Mouse (Mus musculus): ENCODE results near the gene Best2. TPM values are rescaled to one million over a fixed set of nuclear protein-coding genes. Genes with fewer than 3 reads are reported as not detected.

Best2 gene
- polyA plus RNA-seq, 1 experiment, result 0.13 TPM

- no peak for DNase-seq
- 89% methylated on average over 5 of the region's 5 CpGs for WGBS
- Histone ChIP-seq H3K4me1 (ENCODE audit: control insufficient read depth, insufficient read depth, low read length) (peaks cover 2% of the 10 kb centered on the region; the same call in 1 of the 2 replicates), H3K4me3 (replicated peaks; ENCODE audit: extremely low read depth, low read depth, low read length) (no peak overlapping the region)
- TF ChIP-seq CTCF (IDR thresholded peaks at IDR 0.05; ENCODE audit: insufficient read depth, low read length), result no peak
- TF ChIP-seq POLR2A (IDR thresholded peaks at IDR 0.05; ENCODE audit: borderline replicate concordance, extremely low read depth, low read depth, low read length), result no peak
Measured at GRCm38 (mm10) chr8:84996978-84997377, 17.4 kb downstream of the Best2 start.

GRCm38 (mm10) chr8:84995680-84996079 lies 18.7 kb downstream of the Best2 start:
- WGBS, result 41% methylated on average over 25 of the region's 25 CpGs
- Histone ChIP-seq H3K4me3 (replicated peaks; ENCODE audit: extremely low read depth, low read depth, low read length) (no peak overlapping the region), H3K4me1 (ENCODE audit: control insufficient read depth, insufficient read depth, low read length) (peaks cover 2% of the 10 kb centered on the region; the same call in 1 of the 2 replicates)
- DNase-seq, result no peak
- TF ChIP-seq CTCF (IDR thresholded peaks at IDR 0.05; ENCODE audit: insufficient read depth, low read length), result no peak
- no peak for TF ChIP-seq POLR2A (IDR thresholded peaks at IDR 0.05; ENCODE audit: borderline replicate concordance, extremely low read depth, low read depth, low read length)

- H3K4me3 ChIP-seq (replicated peaks; ENCODE audit: extremely low read depth, low read depth, low read length), result no peak overlapping the region
- no peak for TF ChIP-seq CTCF (IDR thresholded peaks at IDR 0.05; ENCODE audit: insufficient read depth, low read length)
- TF ChIP-seq POLR2A (IDR thresholded peaks at IDR 0.05; ENCODE audit: borderline replicate concordance, extremely low read depth, low read depth, low read length), result no peak
- peaks cover 6% of the 10 kb centered on the region; the same call in 1 of the 2 replicates for H3K4me1 ChIP-seq (ENCODE audit: control insufficient read depth, insufficient read depth, low read length)
- 91% methylated on average over 9 of the region's 9 CpGs for WGBS
- DNase-seq, result no peak
Measured at GRCm38 (mm10) chr8:84994375-84994774, 20.0 kb downstream of the Best2 start.

- WGBS, result 5% methylated on average over 15 of the region's 15 CpGs
- DNase-seq, result peak; percentile 72
Measured at GRCm38 (mm10) chr8:84990836-84991235, 23.5 kb downstream of the Best2 start.

GRCm38 (mm10) chr8:84990349-84990748 lies 24.0 kb downstream of the Best2 start, which contains the start of gene Hook2:
Gene Hook2, plus strand, starts transcription at chr8:84990603.
- Histone ChIP-seq H3K4me1 (ENCODE audit: control insufficient read depth, insufficient read depth, low read length) (peaks cover 15% of the 10 kb centered on the region), H3K4me3 (replicated peaks; ENCODE audit: extremely low read depth, low read depth, low read length) (peak within 1 kb of the TSS; percentile 67)
- TF ChIP-seq POLR2A (IDR thresholded peaks at IDR 0.05; ENCODE audit: borderline replicate concordance, extremely low read depth, low read depth, low read length) (peak; percentile 85; the same call in 1 of the 2 replicates), CTCF (IDR thresholded peaks at IDR 0.05; ENCODE audit: insufficient read depth, low read length) (peak; percentile 98)
- under 1% methylated on average over 28 of the region's 28 CpGs for WGBS
- peak; percentile 94 for DNase-seq

More at GRCm38 (mm10) chr8:84990836-84991235, 23.5 kb downstream of the Best2 start:
- H3K4me3 ChIP-seq (replicated peaks; ENCODE audit: extremely low read depth, low read depth, low read length), result peak overlapping the region; percentile 67
- no peak for TF ChIP-seq CTCF (IDR thresholded peaks at IDR 0.05; ENCODE audit: insufficient read depth, low read length)
- TF ChIP-seq POLR2A (IDR thresholded peaks at IDR 0.05; ENCODE audit: borderline replicate concordance, extremely low read depth, low read depth, low read length), result peak; percentile 35; the same call in 1 of the 2 replicates
- peaks cover 12% of the 10 kb centered on the region for H3K4me1 ChIP-seq (ENCODE audit: control insufficient read depth, insufficient read depth, low read length)

- H3K4me3 ChIP-seq (replicated peaks; ENCODE audit: extremely low read depth, low read depth, low read length), result peak overlapping the region; percentile 55
- peak; percentile 94 for DNase-seq
Measured at GRCm38 (mm10) chr8:84989810-84990209, 24.5 kb downstream of the Best2 start.

DNA sequence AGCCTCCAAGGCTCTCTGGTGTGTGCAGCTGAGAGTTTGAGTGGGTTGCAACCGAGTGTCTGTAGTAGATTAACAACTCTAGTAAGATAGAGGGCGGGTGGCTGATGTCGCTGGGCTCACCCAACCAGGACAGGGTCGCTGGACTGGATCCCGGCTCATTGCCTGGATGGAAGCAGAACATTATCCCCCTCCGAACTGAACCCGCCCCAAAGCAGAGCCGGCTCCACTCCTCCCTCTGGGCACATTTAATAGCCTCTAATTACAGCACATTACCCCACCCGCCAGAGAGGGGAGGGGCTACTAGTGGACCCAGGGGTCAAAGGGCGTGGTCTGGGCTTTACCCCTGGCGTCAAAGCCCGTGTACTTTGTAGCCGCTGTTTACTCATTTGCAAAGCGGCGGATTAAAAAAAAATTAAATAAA lies 25.0 kb downstream of the Best2 start:
- 13% methylated on average over 15 of the region's 15 CpGs for WGBS
- peak; percentile 54 for DNase-seq
- Histone ChIP-seq H3K4me3 (replicated peaks; ENCODE audit: extremely low read depth, low read depth, low read length) (no peak overlapping the region), H3K4me1 (ENCODE audit: control insufficient read depth, insufficient read depth, low read length) (peaks cover 24% of the 10 kb centered on the region)
- TF ChIP-seq CTCF (IDR thresholded peaks at IDR 0.05; ENCODE audit: insufficient read depth, low read length), result no peak
- TF ChIP-seq POLR2A (IDR thresholded peaks at IDR 0.05; ENCODE audit: borderline replicate concordance, extremely low read depth, low read depth, low read length), result no peak

More at GRCm38 (mm10) chr8:84989810-84990209, 24.5 kb downstream of the Best2 start:
- TF ChIP-seq POLR2A (IDR thresholded peaks at IDR 0.05; ENCODE audit: borderline replicate concordance, extremely low read depth, low read depth, low read length) (peak; percentile 45; the same call in 1 of the 2 replicates), CTCF (IDR thresholded peaks at IDR 0.05; ENCODE audit: insufficient read depth, low read length) (peak; percentile 84)
- peaks cover 19% of the 10 kb centered on the region for H3K4me1 ChIP-seq (ENCODE audit: control insufficient read depth, insufficient read depth, low read length)
- WGBS, result under 1% methylated on average over 15 of the region's 15 CpGs

DNA sequence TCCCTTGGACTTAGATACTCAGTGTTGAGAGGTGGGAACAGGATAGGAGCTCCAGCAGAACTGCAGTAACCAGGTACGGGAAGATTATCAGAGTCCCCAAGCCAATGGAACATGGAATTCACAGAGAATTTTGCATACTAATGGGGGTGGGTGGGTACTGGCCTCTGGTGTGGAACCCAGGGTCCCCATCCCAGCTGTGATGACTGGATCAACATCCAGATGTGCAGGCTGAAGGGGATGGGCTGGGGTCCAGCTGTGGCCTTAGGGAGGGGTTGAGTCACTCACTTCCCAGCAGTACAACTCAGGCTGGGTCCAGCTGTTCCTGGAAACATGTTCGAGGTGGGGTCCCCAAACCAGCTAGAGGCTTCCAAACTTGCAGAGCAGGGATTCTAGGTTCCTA lies 26.4 kb downstream of the Best2 start:
- peaks cover 33% of the 10 kb centered on the region for H3K4me1 ChIP-seq (ENCODE audit: control insufficient read depth, insufficient read depth, low read length)
- no peak for DNase-seq
- WGBS, result 73% methylated on average over 2 of the region's 2 CpGs
- H3K4me3 ChIP-seq (replicated peaks; ENCODE audit: extremely low read depth, low read depth, low read length), result no peak overlapping the region
- TF ChIP-seq POLR2A (IDR thresholded peaks at IDR 0.05; ENCODE audit: borderline replicate concordance, extremely low read depth, low read depth, low read length), result no peak

DNA sequence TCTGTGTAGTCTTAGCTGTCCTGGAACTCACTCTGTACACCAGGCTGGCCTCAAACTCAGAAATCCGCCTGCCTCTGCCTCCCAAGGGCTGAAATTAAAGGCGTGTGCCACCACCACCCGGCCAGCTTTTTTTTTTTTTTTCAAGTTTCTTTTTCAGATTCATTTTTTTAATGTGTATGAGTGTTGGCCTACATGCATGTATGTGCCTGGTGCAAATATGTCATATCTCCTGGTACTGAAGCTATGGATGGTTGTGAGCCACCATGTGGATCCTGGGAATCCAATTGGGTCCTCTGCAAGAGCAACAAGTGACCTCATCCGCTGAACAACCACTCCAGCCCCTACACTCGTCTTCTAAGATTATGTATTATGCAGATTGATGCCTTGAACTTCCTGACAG lies 26.9 kb downstream of the Best2 start:
- no peak for TF ChIP-seq CTCF (IDR thresholded peaks at IDR 0.05; ENCODE audit: insufficient read depth, low read length)
- TF ChIP-seq POLR2A (IDR thresholded peaks at IDR 0.05; ENCODE audit: borderline replicate concordance, extremely low read depth, low read depth, low read length), result no peak
- Histone ChIP-seq H3K4me3 (replicated peaks; ENCODE audit: extremely low read depth, low read depth, low read length) (no peak overlapping the region), H3K4me1 (ENCODE audit: control insufficient read depth, insufficient read depth, low read length) (peaks cover 37% of the 10 kb centered on the region)
- WGBS, result 79% methylated on average over 5 of the region's 5 CpGs
- DNase-seq, result no peak

DNA sequence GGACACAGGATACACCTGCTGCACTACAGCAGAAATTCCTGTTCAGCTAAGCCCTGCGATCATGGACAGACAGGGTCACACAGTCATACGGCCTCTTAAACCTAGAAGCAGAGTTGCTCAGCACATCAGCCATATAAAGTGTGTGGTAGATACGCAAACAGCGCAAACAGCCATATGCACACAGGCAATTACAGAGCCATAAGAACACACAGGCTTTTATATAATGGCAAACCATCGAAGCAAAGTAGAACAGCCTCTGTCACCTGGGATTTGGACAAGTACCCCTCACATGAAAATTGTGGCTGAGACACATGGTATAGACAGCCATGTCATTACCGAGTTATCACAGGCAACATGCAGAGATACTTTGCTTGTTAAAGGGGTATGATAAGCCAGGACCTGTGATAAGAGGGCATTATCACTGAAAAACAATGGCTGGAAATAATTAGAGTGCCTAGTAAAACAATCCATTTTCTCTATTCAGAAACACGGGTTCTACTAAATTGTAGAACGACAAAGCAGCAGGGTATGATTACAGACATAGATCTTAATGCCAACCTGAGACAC lies 27.9 kb downstream of the Best2 start:
- TF ChIP-seq POLR2A (IDR thresholded peaks at IDR 0.05; ENCODE audit: borderline replicate concordance, extremely low read depth, low read depth, low read length), result no peak
- no peak for TF ChIP-seq CTCF (IDR thresholded peaks at IDR 0.05; ENCODE audit: insufficient read depth, low read length)
- DNase-seq, result no peak
- WGBS, result 30% methylated on average over 8 of the region's 8 CpGs
- Histone ChIP-seq H3K4me3 (replicated peaks; ENCODE audit: extremely low read depth, low read depth, low read length) (peak overlapping the region; percentile 52), H3K4me1 (ENCODE audit: control insufficient read depth, insufficient read depth, low read length) (peaks cover 43% of the 10 kb centered on the region)
